Mouse (Mus musculus) ovary, postnatal 10 days (tissue): ENCODE results near the gene Gm2001.
"Not testable (repeated sequence)": the region's sequence is repeated elsewhere in the genome, so short reads cannot be mapped to it uniquely, and the experiment has no call there.

Experiments used
- DNase-seq: peaks from one replicate; pipeline ENCODE4 v3.0.0; 2022; ENCODE audit warnings: low spot score

Gene Gm2001

DNA sequence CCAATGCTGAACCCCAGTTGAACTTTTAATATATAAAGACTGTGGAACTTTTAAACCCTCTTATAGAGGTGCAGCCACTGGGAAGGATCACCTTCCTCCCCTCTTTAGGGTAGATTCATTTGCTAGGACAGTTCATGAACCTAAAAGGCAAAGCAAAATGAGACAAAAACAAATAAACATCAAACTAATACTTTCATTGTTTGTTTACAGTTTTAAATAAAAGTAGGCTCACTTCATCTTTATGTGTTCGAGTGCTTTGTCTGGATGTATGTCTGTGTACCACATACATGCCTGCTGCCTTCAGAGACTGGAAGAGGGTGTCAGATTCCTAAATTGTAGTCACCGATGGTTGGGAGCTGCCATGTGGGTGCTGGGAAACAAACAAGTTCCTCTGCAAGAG, at the start of gene Gm2001:
Gene Gm2001 (minus strand): TSS at position 101 of the 400 bp plus-strand sequence.
- DNase-seq = not testable (repeated sequence)

GRCm38 (mm10) chr12:87873772-87874171, 31.6 kb upstream of the Gm2001 start, which contains the start of gene Gm2016:
TSS of gene Gm2016 (plus strand) at chr12:87874072.
- not testable (repeated sequence) for DNase-seq

DNA sequence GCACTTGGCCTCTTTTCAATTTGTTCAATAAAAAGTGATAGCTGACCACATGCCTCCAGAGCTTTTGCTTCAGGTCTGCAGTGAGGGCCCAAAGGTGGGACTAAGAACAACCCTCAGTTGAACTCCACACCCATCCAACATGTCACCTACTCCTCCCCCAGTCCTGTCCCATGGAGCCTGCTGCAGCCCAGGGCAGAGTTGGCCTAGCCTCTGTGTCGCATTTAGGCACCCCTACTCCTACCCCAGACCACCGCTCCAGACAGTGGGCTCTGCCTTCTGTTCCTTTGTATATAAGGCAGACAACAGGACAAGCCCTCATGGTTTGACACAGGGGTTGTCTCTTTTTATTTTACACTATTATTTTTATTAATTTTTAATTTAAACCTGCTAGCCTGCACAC, 21.9 kb upstream of the Gm2001 start:
- DNase-seq = not testable (repeated sequence)

GRCm38 (mm10) chr12:87863638-87864037, 21.5 kb upstream of the Gm2001 start:
- not testable (repeated sequence) for DNase-seq

DNA sequence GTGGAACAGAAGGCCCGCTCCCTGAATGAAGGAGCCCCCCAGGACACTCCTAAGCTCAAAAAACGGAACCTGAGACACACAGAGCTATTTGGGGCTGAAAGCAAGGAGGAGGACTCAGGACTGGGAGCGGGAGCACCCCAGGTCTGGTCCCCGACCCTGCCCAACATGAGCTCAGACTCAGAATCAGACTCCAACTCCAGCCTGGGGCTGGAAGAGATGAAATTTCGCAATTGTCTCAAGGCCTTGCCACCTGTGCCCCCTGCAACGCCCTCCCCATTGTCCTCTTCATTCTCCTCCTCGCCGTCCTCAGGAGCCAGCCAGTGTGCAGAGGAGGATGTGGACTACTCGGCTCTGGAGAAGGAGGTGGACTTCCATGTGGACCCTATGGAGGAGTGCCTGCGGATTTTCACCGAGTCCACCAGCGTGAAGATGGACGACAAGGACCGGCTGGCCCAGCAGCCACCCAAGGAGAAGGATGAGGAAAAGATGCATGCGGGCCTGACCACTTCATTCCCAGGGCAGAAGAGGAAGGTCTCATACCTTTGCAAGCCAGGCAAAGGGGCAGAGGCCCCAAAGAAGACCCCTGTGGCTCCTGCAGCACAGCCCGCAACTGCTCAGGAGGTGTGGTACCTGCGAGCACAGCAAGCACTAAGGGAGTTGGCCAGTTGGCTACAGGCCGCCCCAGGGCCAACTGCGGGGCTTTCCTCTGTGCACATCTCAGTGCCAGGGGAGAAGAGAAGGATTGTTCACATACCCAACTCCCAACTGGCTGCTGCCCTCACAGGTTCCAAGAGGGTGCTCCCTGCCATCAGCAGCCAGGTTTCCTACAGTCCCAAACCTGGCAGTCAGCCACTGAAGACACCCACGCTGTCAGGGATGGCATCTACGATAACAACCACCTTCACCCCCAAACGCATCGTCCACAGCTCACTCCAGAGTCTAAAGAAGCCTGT, 19.9 kb upstream of the Gm2001 start:
- not testable (repeated sequence) for DNase-seq

GRCm38 (mm10) chr12:87856067-87856466, 13.9 kb upstream of the Gm2001 start:
- DNase-seq = not testable (repeated sequence)

DNA sequence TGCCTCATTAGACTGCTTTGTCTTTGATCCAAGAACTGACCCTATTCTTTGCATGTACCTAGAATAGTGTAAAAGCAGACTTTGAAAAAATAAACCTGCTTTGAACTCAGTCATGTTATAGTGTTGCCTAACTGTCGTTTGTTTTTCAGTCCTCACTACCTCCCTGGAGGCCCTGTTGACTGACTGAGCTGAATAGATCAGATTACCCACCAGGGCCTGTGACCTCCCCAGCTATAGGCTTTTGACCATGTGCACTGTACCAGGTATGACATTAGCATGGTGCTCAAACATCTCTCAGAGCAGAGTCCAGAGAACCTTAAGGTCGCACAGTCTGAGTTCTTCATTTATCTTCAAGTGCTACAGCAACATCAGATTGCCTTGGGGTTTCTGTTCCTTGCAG, 8.5 kb upstream of the Gm2001 start:
- not testable (repeated sequence) for DNase-seq

DNA sequence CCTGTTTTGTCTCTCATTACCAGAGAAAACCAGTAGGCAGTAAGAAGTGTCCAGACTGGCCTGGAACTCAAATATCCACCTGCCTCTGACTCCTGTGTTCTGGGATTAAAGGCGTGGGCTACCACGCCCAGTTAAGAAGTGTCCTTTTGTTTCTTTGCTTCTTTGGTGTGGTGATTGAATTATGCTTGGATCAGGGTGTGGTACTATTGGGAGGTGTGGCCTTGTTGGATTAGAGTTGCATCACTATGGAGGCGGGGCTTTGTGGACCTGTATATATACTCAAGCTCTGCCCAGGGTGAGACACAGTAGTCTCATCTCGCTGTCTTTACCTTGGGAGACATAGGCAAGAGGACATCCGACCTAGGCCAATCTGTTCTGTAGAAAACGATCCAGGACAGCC, 25.9 kb downstream of the Gm2001 start, which contains the start of gene BB287469:
Gene BB287469 (plus strand): TSS at position 301 of the 400 bp plus-strand sequence.
- not testable (repeated sequence) for DNase-seq

DNA sequence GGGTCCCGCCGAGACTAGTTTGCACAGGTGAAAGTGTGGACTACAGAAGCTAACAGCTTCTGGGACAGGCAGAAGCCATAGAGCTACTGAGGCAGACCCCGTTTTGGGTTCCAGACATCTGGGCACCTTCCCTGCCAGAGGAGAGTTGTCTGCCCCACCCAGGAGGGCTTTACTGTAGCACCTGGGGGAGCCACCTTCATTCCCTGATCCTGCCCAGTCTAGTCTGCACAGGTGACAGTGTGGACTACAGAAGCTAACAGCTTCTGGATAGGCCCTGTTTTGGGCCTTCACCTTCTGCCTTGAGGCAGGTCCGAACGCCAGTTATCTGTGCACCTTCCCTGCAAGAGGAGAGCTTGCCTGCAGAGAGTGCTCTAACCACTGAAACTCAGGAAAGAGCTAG, 44.2 kb downstream of the Gm2001 start:
- DNase-seq = not testable (repeated sequence)

GRCm38 (mm10) chr12:87795212-87795611, 46.9 kb downstream of the Gm2001 start, which contains the start of gene Gm21936:
TSS of gene Gm21936 (plus strand) at chr12:87795512.
- not testable (repeated sequence) for DNase-seq
